In genomic region chr6:28261307-28262197, GRCm38 (mm10) we compare ENCODE assay signal across 8 mouse cellular contexts.
DNase-seq lines count a peak whose midpoint lies in the region; ATAC-seq and TF ChIP-seq lines count a peak whose summit lies in the region.

No protein-coding gene starts in this region.

- WGBS in embryonic facial prominence, embryonic 13.5 days = under 1% methylated on average over 126 of the region's 131 CpGs
- WGBS in limb, embryonic 14.5 days = under 1% methylated on average over 58 of the region's 131 CpGs
- 0% methylated on average over 57 of the region's 131 CpGs for WGBS in midbrain, postnatal 0 days

- H3K4me2 ChIP-seq in embryonic facial prominence, embryonic 13.5 days = peak overlapping the region; percentile 95
- peak overlapping the region; percentile 89 for H3K4me2 ChIP-seq in limb, embryonic 14.5 days (replicated peaks; ENCODE audit: low read depth, low read length, severe bottlenecking)
- peak overlapping the region; percentile 91 for H3K4me2 ChIP-seq in midbrain, postnatal 0 days (ENCODE audit: low read depth, low read length, poor library complexity, severe bottlenecking)

- no peak for TF ChIP-seq POLR2A in limb, embryonic 14.5 days (IDR thresholded peaks at IDR 0.05; ENCODE audit: borderline replicate concordance, extremely low read depth, insufficient read depth, insufficient read length)

- no peaks in the 10 kb centered on the region for H3K9me3 ChIP-seq in embryonic facial prominence, embryonic 13.5 days
- H3K9me3 ChIP-seq in limb, embryonic 14.5 days (ENCODE audit: control insufficient read depth, low read length) = no peaks in the 10 kb centered on the region
- no peaks in the 10 kb centered on the region for H3K9me3 ChIP-seq in midbrain, postnatal 0 days (ENCODE audit: low read length)

- H3K27me3 ChIP-seq in embryonic facial prominence, embryonic 13.5 days = peaks cover 6% of the 10 kb centered on the region; the same call in 1 of the 2 replicates
- no peaks in the 10 kb centered on the region for H3K27me3 ChIP-seq in limb, embryonic 14.5 days (ENCODE audit: control insufficient read depth, insufficient read depth, low read length)
- H3K27me3 ChIP-seq in midbrain, postnatal 0 days (ENCODE audit: insufficient read depth, low read length) = no peaks in the 10 kb centered on the region

- no peak for TF ChIP-seq CTCF in midbrain, postnatal 0 days (IDR thresholded peaks at IDR 0.05)

- DNase-seq in 3134 (ENCODE audit: extremely low read depth, insufficient read length, low spot score) = peak; percentile 87
- DNase-seq in adrenal gland, postnatal 36 days = peak; percentile 95 to 97
- peak; percentile 91 for DNase-seq in heart, adult 8-10 months (ENCODE audit: low spot score)
- DNase-seq in kidney, adult 9 months = peak; percentile 91
- DNase-seq in limb, embryonic 14.5 days (ENCODE audit: low spot score) = peak; percentile 87
- DNase-seq in midbrain, postnatal 0 days (ENCODE audit: low spot score) = peak; percentile 93
- DNase-seq in spleen, postnatal 14 days (ENCODE audit: low spot score in 2 of 2) = peak; percentile 78 to 81

- ATAC-seq in embryonic facial prominence, embryonic 13.5 days (ENCODE audit: insufficient number of reproducible peaks, insufficient read depth, low FRiP score, low TSS enrichment, low read depth) = peak; percentile 95
- ATAC-seq in limb, embryonic 14.5 days (ENCODE audit: low FRiP score, low read depth) = peak; percentile 94
- peak; percentile 94 for ATAC-seq in midbrain, postnatal 0 days (ENCODE audit: low FRiP score)

- peak overlapping the region; percentile 92 for H3K4me3 ChIP-seq in embryonic facial prominence, embryonic 13.5 days
- H3K4me3 ChIP-seq in limb, embryonic 14.5 days (replicated peaks; ENCODE audit: low read length) = peak overlapping the region; percentile 85
- peak overlapping the region; percentile 94 for H3K4me3 ChIP-seq in midbrain, postnatal 0 days (ENCODE audit: low read depth, low read length)

- H3K27ac ChIP-seq in embryonic facial prominence, embryonic 13.5 days = peak overlapping the region; percentile 81
- peak overlapping the region; percentile 78 for H3K27ac ChIP-seq in limb, embryonic 14.5 days (replicated peaks; ENCODE audit: low read depth, low read length)
- peak overlapping the region; percentile 87 for H3K27ac ChIP-seq in midbrain, postnatal 0 days (ENCODE audit: low read depth, low read length)

- peak overlapping the region; percentile 83 for H3K9ac ChIP-seq in embryonic facial prominence, embryonic 13.5 days
- H3K9ac ChIP-seq in limb, embryonic 14.5 days (ENCODE audit: low read depth, low read length, severe bottlenecking) = peak overlapping the region; percentile 74
- H3K9ac ChIP-seq in midbrain, postnatal 0 days (replicated peaks; ENCODE audit: low read length, poor library complexity, severe bottlenecking) = peak overlapping the region; percentile 76

- peaks cover 10% of the 10 kb centered on the region for H3K36me3 ChIP-seq in embryonic facial prominence, embryonic 13.5 days
- peaks cover 7% of the 10 kb centered on the region; the same call in 1 of the 2 replicates for H3K36me3 ChIP-seq in limb, embryonic 14.5 days (ENCODE audit: control insufficient read depth, insufficient read depth, low read length)
- H3K36me3 ChIP-seq in midbrain, postnatal 0 days (ENCODE audit: insufficient read depth, low read length) = peaks cover 8% of the 10 kb centered on the region; the same call in 1 of the 2 replicates

- peaks cover 5% of the 10 kb centered on the region; the same call in 1 of the 2 replicates for H3K4me1 ChIP-seq in embryonic facial prominence, embryonic 13.5 days
- H3K4me1 ChIP-seq in limb, embryonic 14.5 days (ENCODE audit: control insufficient read depth, insufficient read depth, low read length) = peaks cover 8% of the 10 kb centered on the region; the same call in 1 of the 2 replicates
- H3K4me1 ChIP-seq in midbrain, postnatal 0 days (ENCODE audit: insufficient read depth, low read length) = no peaks in the 10 kb centered on the region; the same call in 1 of the 2 replicates

Comparison
In these comparisons a context has a peak if more than half of its experiments do, and no peak if none do; other contexts are left out.
1. Peak in every context shown above with its lines: DNase-seq, ATAC-seq, H3K4me3 ChIP-seq and H3K27ac ChIP-seq.